Mouse (Mus musculus): Measurements from ENCODE around the gene Exosc5.

Exosc5 gene

DNA sequence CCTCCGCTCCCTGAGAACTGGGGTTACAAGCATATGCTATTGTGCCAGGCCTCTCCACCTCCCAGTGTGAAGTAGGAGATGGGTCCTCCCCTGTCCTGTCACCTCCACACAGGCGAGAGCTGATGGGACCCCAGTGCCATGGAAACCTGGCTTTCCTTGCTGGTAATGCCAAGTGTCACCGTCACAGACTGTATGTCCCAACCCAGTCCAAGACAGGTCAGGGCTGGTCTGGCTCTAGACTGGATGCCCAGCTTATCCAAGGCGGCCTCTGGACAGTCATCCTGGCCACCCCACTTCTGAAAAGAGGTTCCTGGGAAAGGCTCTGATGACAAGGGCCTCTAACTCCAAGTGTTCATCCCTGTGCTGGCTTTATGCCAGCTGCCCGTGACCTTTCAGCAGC is 21.9 kb upstream of the Exosc5 start:
- DNase-seq (ENCODE audit: low read depth), result no peak

- DNase-seq (ENCODE audit: low read depth), result no peak
Observed at GRCm38 (mm10) chr7:25639754-25640153, 19.2 kb upstream of the Exosc5 start.

- DNase-seq (ENCODE audit: low read depth), result no peak
Observed at GRCm38 (mm10) chr7:25644136-25644535, 14.8 kb upstream of the Exosc5 start.

DNA sequence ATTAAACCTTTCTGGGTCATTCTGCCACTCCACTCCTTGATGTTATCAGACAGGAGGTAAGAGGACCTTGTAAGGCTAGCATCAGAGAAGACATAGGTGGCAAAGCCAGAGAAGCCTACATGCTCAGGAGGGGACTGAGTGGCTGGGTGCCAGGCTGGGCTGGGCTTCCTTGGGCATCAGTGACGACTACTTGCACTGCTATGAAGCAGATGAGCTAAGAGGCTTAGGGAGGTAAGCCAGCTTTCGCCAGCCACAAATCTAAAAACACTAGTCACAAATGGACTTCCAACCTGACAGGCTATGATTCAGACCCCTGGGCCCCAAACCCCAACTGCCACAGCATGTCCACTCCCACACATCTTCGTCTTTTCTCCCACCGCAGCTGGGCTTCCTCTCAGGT is 14.3 kb upstream of the Exosc5 start:
- DNase-seq (ENCODE audit: low read depth), result no peak

- DNase-seq (ENCODE audit: low read depth), result no peak
Observed at GRCm38 (mm10) chr7:25645074-25645473, 13.9 kb upstream of the Exosc5 start.

DNA sequence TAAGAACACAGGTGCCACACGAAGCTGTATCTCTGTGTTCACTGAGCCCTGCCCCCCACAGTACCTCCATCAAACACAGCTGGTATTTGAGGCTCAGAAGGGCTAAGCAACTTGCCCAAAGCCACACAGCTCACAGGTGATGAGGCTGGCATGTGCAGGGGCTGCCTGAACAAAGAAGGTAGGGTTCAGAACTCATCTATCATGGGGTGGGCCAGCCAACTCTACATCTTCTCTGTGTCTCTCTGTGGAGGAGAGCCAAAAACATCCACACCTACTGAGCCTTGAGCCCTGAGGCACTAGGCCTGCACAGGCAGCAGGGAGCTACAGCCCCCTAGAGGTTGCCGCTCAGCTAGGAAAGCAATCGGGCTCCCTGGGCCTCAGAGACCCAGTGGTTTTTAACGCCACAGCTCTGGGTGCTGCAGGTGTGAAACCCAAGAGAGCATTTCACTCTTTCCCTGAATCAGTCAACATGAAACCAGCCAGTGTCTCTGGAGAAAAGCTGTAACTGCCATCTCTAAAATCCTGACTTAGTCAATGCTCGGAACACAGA is 11.3 kb upstream of the Exosc5 start:
- no peak for DNase-seq (ENCODE audit: low read depth)

DNA sequence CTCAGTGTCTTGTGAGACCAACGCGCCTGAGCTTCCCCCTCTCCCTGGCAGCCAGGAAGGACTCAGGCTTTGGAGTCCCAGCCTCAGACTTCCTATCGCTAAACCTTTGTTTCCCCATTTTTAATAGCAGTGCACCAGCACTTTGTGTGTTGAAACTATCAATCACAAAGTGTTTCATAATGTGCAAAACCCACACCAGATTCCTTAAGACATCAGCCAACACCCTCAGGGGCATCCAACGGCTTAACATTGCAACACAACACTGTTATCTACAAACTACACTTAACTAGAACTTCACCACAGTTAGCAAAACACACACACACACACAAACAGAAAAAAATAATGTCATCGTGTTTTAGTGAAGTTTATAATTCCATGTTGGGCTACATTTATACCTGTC is 9.1 kb upstream of the Exosc5 start:
- no peak for DNase-seq (ENCODE audit: low read depth)

GRCm38 (mm10) chr7:25651281-25651680 is 7.7 kb upstream of the Exosc5 start:
- no peak for DNase-seq (ENCODE audit: low read depth)

GRCm38 (mm10) chr7:25652244-25652759 is 6.7 kb upstream of the Exosc5 start:
- no peak for DNase-seq (ENCODE audit: low read depth)

DNA sequence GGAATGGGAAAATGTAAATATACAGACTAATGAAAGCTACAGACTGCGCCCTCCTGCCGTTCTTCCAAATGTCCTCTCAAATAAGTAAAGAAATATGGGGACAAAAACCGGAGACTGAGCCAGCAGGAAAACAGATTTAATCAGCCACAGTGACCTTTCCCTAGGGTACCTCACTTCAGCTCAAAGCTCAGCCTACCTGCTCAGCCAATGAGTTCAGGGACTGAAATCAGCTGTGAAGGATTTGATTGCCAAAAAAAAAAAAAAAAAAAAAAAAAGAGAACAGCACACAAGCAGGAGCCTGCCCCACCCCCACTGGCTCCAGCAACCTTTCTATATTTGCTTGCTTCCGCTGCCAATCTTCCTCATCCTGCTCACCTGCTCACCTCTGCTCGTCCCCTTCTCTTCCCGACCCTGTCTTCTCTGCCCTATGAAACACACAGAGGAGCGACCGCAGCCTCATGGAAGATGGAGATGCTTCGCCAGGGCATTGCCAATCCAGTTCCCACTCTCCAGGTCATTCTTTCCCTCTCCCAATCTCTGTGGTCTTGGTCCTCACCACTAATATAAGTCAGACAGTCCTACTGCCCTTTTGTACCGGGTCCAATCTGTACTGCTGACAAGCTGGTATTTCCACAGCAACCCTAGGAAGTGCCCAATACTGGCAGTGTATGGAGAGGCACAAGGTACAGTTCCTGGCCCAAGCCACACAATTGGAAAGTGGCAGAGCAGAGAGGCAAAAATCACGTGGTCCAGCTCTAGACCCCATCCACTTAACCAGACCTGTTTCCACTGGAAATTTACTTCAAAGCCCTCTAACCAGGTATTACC is 3.1 kb upstream of the Exosc5 start:
- no peak for DNase-seq (ENCODE audit: low read depth)

DNA sequence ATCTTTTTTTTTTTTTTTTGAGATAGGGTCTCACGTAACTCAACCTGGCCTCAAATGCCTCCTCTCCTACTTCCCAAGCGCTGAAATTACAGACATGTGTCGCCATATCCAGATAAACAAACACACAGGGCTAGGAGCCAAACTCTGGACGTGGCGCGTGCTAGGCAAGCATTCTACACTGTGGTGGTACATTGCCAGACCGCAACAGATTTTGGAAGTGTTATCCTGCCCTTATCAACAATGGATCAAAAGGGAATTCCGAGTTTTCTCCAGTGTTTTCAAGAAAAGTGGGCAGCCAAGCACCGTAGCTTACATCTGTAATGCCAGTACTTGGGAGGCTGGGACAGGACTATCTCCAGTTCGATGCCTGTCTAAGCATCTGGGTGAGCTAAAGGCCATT is 1.2 kb upstream of the Exosc5 start:
- no peak for DNase-seq (ENCODE audit: low read depth)

GRCm38 (mm10) chr7:25666381-25666780 is 7.4 kb downstream of the Exosc5 start:
- no peak for DNase-seq (ENCODE audit: low read depth)

GRCm38 (mm10) chr7:25669158-25669557 is 10.2 kb downstream of the Exosc5 start:
- DNase-seq (ENCODE audit: low read depth), result no peak

DNA sequence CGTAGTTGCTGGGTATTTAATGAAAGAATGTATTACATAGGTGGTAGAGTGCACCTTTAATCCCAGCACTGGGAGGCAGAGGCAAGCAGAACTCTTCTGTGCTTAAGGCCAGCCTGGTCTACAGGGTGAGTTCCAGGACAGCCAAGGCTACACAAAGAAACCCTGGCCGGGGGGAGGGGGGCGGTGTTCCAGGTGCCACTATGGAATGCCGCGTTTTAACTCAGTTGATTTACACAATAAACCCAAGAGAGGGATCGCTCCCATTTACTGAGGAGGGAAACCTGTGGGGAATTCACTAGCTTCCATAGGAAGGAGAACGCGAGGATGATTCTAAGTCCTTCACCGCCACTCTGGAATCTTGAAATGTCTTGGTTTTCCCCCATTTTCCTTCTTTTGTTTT is 10.7 kb downstream of the Exosc5 start:
- no peak for DNase-seq (ENCODE audit: low read depth)

DNA sequence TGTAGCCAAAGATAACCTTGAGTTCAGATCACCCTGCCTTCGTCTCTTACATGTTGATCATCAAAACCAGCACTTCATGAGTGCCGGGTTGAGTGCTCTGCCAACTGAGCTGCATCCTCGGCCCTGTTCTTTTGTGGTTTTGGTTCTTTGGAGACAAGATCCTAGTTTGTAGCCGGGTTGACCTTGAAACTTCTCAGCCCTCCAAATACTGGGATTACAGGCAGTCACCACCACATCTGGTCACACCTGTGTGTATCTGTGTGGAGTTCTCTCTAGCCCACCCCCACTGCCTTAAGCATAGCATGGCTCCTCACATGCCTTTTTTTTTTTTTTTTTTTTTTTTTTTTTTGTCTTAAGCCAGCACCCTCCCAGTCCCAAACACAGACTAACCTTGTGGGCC is 11.1 kb downstream of the Exosc5 start:
- DNase-seq (ENCODE audit: low read depth), result no peak

- DNase-seq (ENCODE audit: low read depth), result no peak
Observed at GRCm38 (mm10) chr7:25671686-25672085, 12.7 kb downstream of the Exosc5 start.

DNA sequence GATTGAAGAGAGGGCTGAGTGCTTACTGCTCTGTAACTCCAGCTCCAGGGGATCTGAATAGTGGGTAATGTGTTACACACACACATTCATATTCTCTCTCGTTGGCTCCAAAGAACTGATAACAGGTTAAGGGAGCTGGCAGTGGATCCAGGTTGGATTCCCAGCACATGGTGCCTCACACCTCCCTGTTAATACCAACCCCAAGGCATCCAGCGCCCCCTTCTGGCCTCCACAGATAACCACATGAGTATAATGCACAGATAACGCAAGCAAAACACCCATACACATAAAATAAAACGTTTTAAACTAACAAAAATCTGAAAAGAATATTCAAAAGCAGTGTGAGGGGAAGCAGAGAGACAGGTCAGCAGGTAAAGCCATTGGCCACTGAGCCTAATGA is 13.5 kb downstream of the Exosc5 start:
- DNase-seq (ENCODE audit: low read depth), result no peak

DNA sequence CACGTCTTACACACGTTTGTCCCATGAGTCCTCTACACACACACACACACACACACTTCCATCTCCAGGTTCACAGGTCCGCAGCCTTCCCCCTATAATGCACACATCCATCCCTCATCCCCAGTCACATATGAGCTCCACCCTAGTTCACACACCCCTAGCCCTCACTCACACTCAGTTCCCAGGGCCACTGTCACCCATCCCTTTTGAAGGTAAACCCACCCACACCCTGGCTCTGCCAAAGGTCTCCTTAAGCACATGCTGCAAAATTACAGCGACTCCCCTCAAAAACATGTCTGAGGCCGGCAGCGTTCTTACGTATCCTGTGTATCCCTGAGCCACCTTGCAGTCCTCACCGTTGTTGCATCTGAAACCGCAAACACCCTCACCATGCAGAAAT is 15.3 kb downstream of the Exosc5 start:
- DNase-seq (ENCODE audit: low read depth), result no peak

GRCm38 (mm10) chr7:25674719-25675300 is 15.8 kb downstream of the Exosc5 start, which contains the start of gene Tmem91:
TSS of gene Tmem91 (minus strand) at chr7:25675166.
- no peak for DNase-seq (ENCODE audit: low read depth)

- DNase-seq (ENCODE audit: low read depth), result no peak
Observed at GRCm38 (mm10) chr7:25675405-25675804, 16.4 kb downstream of the Exosc5 start.

GRCm38 (mm10) chr7:25676085-25676781 is 17.3 kb downstream of the Exosc5 start:
- no peak for DNase-seq (ENCODE audit: low read depth)

GRCm38 (mm10) chr7:25677013-25677412 is 18.0 kb downstream of the Exosc5 start:
- no peak for DNase-seq (ENCODE audit: low read depth)

- DNase-seq (ENCODE audit: low read depth), result no peak
Observed at GRCm38 (mm10) chr7:25679971-25680370, 21.0 kb downstream of the Exosc5 start.

Data from c-Kit-positive CD71-positive TER-119-negative erythroid progenitor cells, embryonic 14.5 days (primary cell).